Mouse (Mus musculus): ENCODE data around the gene Prph. TPM values are rescaled to one million over a fixed set of nuclear protein-coding genes. Genes with fewer than 3 reads are reported as not detected.

Prph gene
- polyA plus RNA-seq, 1 experiment from 2014 or later: 0.91 TPM

DNA sequence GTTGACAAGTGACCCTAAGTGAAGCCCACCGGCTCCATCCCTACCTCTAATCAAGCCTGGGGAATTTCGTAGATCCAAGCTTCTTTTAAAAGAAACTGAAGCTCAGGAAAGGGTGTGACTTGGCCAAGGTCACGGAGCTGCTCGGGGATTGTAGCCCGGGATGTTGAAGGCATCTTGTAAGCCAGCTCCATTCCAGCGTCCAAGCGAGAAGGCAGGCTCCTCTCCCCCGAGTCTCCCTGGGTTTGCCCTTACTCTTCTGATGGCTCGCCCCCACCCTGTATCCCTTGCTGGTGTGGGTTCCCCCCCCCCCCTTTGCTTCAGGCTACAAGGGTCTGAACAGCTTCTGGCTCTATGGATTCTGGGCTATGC lies 43.5 kb downstream of the Prph start:
- Histone ChIP-seq H3K27me3 (ENCODE audit: insufficient read depth, low read length) (peaks cover 61% of the 10 kb centered on the region), H3K4me3 (ENCODE audit: low read depth, low read length) (peak overlapping the region; percentile 37), H3K27ac (ENCODE audit: low read depth) (no peak overlapping the region), H3K36me3 (ENCODE audit: insufficient read depth) (no peaks in the 10 kb centered on the region), H3K9me3 (ENCODE audit: low read depth, low read length) (no peaks in the 10 kb centered on the region), H3K4me2 (peak overlapping the region; percentile 67), H3K4me1 (ENCODE audit: insufficient read depth) (peaks cover 2% of the 10 kb centered on the region; the same call in 1 of the 2 replicates), H3K9ac (peak overlapping the region; percentile 35; the same call in 1 of the 2 replicates)
- TF ChIP-seq CTCF (IDR thresholded peaks at IDR 0.05; ENCODE audit: low read depth): no peak
- DNase-seq (peak; percentile 29), ATAC-seq (ENCODE audit: insufficient read depth) (no peak)
- 1% methylated on average over 9 of the region's 9 CpGs for WGBS

DNA sequence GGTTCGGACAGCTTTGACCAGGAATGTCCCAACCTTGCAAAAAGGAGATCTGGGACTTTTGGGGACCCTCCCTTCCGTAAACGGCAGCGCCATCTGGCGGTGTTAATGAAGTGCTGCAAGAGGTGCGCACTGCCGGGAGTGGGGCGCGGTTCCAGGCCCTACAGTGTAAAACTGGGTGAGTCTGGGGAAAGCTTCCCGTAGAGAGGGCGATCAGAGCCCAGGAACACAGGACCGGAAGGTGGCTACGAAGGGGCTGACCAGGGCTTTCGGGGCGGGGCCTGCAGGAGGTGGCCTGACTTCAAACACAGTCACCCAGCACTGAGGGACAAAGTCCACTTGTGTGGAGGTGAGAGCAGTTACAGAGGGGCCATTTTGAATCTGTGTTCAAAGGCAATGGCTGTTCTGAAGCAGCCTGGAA lies 44.2 kb downstream of the Prph start:
- ATAC-seq (ENCODE audit: insufficient read depth) (peak; percentile 43), DNase-seq (peak; percentile 78)
- H3K9me3 ChIP-seq (ENCODE audit: low read depth, low read length): no peaks in the 10 kb centered on the region
- H3K9ac ChIP-seq: no peak overlapping the region
- TF ChIP-seq CTCF (IDR thresholded peaks at IDR 0.05; ENCODE audit: low read depth): peak; percentile 92
- no peak overlapping the region for H3K27ac ChIP-seq (ENCODE audit: low read depth)
- H3K27me3 ChIP-seq (ENCODE audit: insufficient read depth, low read length): peaks cover 55% of the 10 kb centered on the region
- peak overlapping the region; percentile 67 for H3K4me2 ChIP-seq
- no peaks in the 10 kb centered on the region; the same call in 1 of the 2 replicates for H3K4me1 ChIP-seq (ENCODE audit: insufficient read depth)
- under 1% methylated on average over 15 of the region's 15 CpGs for WGBS
- peak overlapping the region; percentile 37 for H3K4me3 ChIP-seq (ENCODE audit: low read depth, low read length)
- H3K36me3 ChIP-seq (ENCODE audit: insufficient read depth): no peaks in the 10 kb centered on the region

DNA sequence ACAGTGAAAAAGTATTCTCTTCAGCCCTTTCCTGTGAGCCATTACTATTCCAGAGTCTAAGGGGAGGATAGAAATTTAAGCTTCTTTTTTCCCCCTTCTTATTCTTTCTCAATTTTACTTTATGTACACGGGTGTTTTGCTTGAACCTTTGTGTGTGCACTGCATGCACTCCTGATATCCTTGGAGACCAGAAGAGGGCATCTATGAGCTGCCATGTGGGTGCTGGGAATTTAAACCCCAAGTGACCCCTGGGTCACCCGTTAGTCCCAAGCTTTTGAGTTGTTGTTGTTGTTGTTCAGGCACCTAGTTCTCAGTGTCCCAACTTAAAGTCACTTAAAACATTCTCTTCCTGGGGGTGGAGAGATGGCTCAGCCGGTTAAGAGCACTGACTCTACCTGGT lies 45.0 kb downstream of the Prph start:
- Histone ChIP-seq H3K27ac (ENCODE audit: low read depth) (no peak overlapping the region), H3K27me3 (ENCODE audit: insufficient read depth, low read length) (peaks cover 47% of the 10 kb centered on the region), H3K4me2 (no peak overlapping the region; the same call in 1 of the 2 replicates), H3K4me1 (ENCODE audit: insufficient read depth) (no peaks in the 10 kb centered on the region; the same call in 1 of the 2 replicates), H3K9me3 (ENCODE audit: low read depth, low read length) (no peaks in the 10 kb centered on the region), H3K36me3 (ENCODE audit: insufficient read depth) (no peaks in the 10 kb centered on the region), H3K9ac (no peak overlapping the region), H3K4me3 (ENCODE audit: low read depth, low read length) (no peak overlapping the region)
- WGBS: 54% methylated on average over 3 of the region's 3 CpGs
- DNase-seq (no peak), ATAC-seq (ENCODE audit: insufficient read depth) (no peak)
- TF ChIP-seq CTCF (IDR thresholded peaks at IDR 0.05; ENCODE audit: low read depth): 0 out of 2 replicates have a peak, but pooled peaks have one; percentile 2

DNA sequence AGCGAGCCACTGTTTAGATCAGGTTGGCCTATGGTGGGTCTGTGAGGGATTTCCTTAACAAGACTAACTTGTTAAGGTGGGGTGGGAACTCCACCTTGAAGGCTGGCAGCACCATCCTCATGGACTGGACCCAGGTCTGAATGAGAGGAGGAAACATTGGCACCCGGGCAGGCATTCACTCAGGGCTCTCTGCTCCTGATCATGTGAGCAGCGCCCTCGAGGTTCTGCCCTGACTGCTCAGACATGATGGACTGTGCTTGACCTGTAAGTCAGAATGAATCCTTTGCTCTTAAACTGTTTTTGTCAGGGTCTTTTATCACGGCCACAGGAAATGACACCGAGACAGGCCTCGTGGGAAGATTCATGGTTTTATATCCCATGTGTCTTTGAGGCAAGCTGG lies 50.3 kb downstream of the Prph start:
- Histone ChIP-seq H3K9ac (no peak overlapping the region), H3K4me2 (no peak overlapping the region), H3K36me3 (ENCODE audit: insufficient read depth) (no peaks in the 10 kb centered on the region), H3K4me1 (ENCODE audit: insufficient read depth) (no peaks in the 10 kb centered on the region), H3K4me3 (ENCODE audit: low read depth, low read length) (no peak overlapping the region), H3K27me3 (ENCODE audit: insufficient read depth, low read length) (no peaks in the 10 kb centered on the region), H3K9me3 (ENCODE audit: low read depth, low read length) (no peaks in the 10 kb centered on the region), H3K27ac (ENCODE audit: low read depth) (no peak overlapping the region)
- ATAC-seq (ENCODE audit: insufficient read depth): no peak
- TF ChIP-seq CTCF (IDR thresholded peaks at IDR 0.05; ENCODE audit: low read depth): no peak
- DNase-seq: no peak
- WGBS: 45% methylated on average over 7 of the region's 7 CpGs

DNA sequence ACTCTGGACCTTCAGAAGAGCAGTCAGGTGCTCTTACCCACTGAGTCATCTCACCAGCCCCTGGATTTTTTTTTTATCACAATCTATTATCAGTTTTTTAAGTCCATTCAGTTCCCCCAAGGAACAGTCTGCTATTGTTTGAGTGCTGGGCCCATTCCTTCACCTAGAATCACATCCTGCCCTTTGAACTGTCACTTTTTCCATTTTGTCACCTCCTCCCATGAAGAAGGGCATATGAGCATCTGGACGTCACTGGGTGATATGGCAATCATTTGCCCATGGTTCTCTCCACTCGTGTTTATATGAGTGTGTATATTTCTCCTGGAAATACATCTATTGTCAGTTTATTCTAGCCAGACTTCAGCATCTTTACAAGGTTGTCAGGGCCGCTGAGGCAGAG lies 52.9 kb downstream of the Prph start:
- ATAC-seq (ENCODE audit: insufficient read depth) (no peak), DNase-seq (no peak)
- H3K9me3 ChIP-seq (ENCODE audit: low read depth, low read length): no peaks in the 10 kb centered on the region
- H3K27ac ChIP-seq (ENCODE audit: low read depth): no peak overlapping the region
- H3K27me3 ChIP-seq (ENCODE audit: insufficient read depth, low read length): no peaks in the 10 kb centered on the region
- 60% methylated on average over 3 of the region's 3 CpGs for WGBS
- no peak overlapping the region for H3K9ac ChIP-seq
- no peak overlapping the region for H3K4me2 ChIP-seq
- H3K4me1 ChIP-seq (ENCODE audit: insufficient read depth): no peaks in the 10 kb centered on the region
- H3K4me3 ChIP-seq (ENCODE audit: low read depth, low read length): no peak overlapping the region
- no peaks in the 10 kb centered on the region for H3K36me3 ChIP-seq (ENCODE audit: insufficient read depth)
- TF ChIP-seq CTCF (IDR thresholded peaks at IDR 0.05; ENCODE audit: low read depth): no peak

Small RNA genes lying within 50 kb of the gene (microRNA-seq; reads per million reads assigned to microRNA genes)
- gene Mir6960 (ENCODE audit: borderline number of aligned reads): 0.95 reads per million

Other genes with a start within 250 kb of the Prph start
- gene Ddn, start 245.7 kb upstream of the Prph start, polyA plus RNA-seq (2014; fragmentation: Nextera tagmentation; extraction: Ambion mirVana): 0.04 and 0.12 TPM in 2 replicates
- gene Prkag1, start 223.7 kb upstream of the Prph start, polyA plus RNA-seq (2014; fragmentation: Nextera tagmentation; extraction: Ambion mirVana): 93.4 and 93.7 TPM in 2 replicates
- gene Kmt2d, start 184.0 kb upstream of the Prph start, polyA plus RNA-seq (2014; fragmentation: Nextera tagmentation; extraction: Ambion mirVana): 17.1 and 19.3 TPM in 2 replicates
- 8.5 and 9.5 TPM in 2 replicates for gene Rhebl1, start 160.6 kb upstream of the Prph start, polyA plus RNA-seq (2014; fragmentation: Nextera tagmentation; extraction: Ambion mirVana)
- gene Dhh, start 156.6 kb upstream of the Prph start, polyA plus RNA-seq (2014; fragmentation: Nextera tagmentation; extraction: Ambion mirVana): 1.0 and 1.3 TPM in 2 replicates
- 4.5 and 5.5 TPM in 2 replicates for gene Lmbr1l, start 136.9 kb upstream of the Prph start, polyA plus RNA-seq (2014; fragmentation: Nextera tagmentation; extraction: Ambion mirVana)
- 2,161 and 2,216 TPM in 2 replicates for gene Tuba1b, start 120.6 kb upstream of the Prph start, polyA plus RNA-seq (2014; fragmentation: Nextera tagmentation; extraction: Ambion mirVana)
- gene Gm49450, start 101.6 kb upstream of the Prph start, polyA plus RNA-seq (2014; fragmentation: Nextera tagmentation; extraction: Ambion mirVana): not detected in 2 replicates
- 1,129 and 1,167 TPM in 2 replicates for gene Tuba1a, start 101.5 kb upstream of the Prph start, polyA plus RNA-seq (2014; fragmentation: Nextera tagmentation; extraction: Ambion mirVana)
- 224 and 232 TPM in 2 replicates for gene Tuba1c, start 25.3 kb upstream of the Prph start, polyA plus RNA-seq (2014; fragmentation: Nextera tagmentation; extraction: Ambion mirVana)
- 33.4 and 35.1 TPM in 2 replicates for gene Troap, start 19.4 kb downstream of the Prph start, polyA plus RNA-seq (2014; fragmentation: Nextera tagmentation; extraction: Ambion mirVana)
- gene C1ql4, start 32.6 kb downstream of the Prph start, polyA plus RNA-seq (2014; fragmentation: Nextera tagmentation; extraction: Ambion mirVana): not detected in 2 replicates
- gene Dnajc22, start 38.0 kb downstream of the Prph start, polyA plus RNA-seq (2014; fragmentation: Nextera tagmentation; extraction: Ambion mirVana): 0.42 and 0.78 TPM in 2 replicates
- gene Spats2, start 70.7 kb downstream of the Prph start, polyA plus RNA-seq (2014; fragmentation: Nextera tagmentation; extraction: Ambion mirVana): 39.7 and 39.8 TPM in 2 replicates
- 0.37 and 0.60 TPM in 2 replicates for gene Kcnh3, start 169.7 kb downstream of the Prph start, polyA plus RNA-seq (2014; fragmentation: Nextera tagmentation; extraction: Ambion mirVana)
- gene Mcrs1, start 196.8 kb downstream of the Prph start, polyA plus RNA-seq (2014; fragmentation: Nextera tagmentation; extraction: Ambion mirVana): 142 and 155 TPM in 2 replicates
- 48.3 and 59.1 TPM in 2 replicates for gene Prpf40b, start 239.9 kb downstream of the Prph start, polyA plus RNA-seq (2014; fragmentation: Nextera tagmentation; extraction: Ambion mirVana)
- gene Fam186b, start 240.7 kb downstream of the Prph start, polyA plus RNA-seq (2014; fragmentation: Nextera tagmentation; extraction: Ambion mirVana): 0.05 and 0.15 TPM in 2 replicates